Mouse (Mus musculus) heart, embryonic 15.5 days (tissue): ENCODE results near the gene Fcgrt. TPM values are rescaled to one million over a fixed set of nuclear protein-coding genes. Genes with fewer than 3 reads are reported as not detected.
"Not testable (repeated sequence)": the region's sequence is repeated elsewhere in the genome, so short reads cannot be mapped to it uniquely, and the experiment has no call there.

ENCODE experiments used
- ATAC-seq: fragments of 200-750 bp; cut with Nextera tagmentation; replicated peaks from 2 replicates; pipeline ENCODE4 v1.8.0; 2017; ENCODE audit warnings: low read depth, moderate TSS enrichment; ENCODE audit not compliant: insufficient number of reproducible peaks, insufficient read depth, low FRiP score
- H3K27ac ChIP-seq: fragments of 300-500 bp; sonication (generic); 2 replicates; pipeline ENCODE4 v1.5.1; 2015; ENCODE audit warnings: mild to moderate bottlenecking, inconsistent platforms
- H3K27me3 ChIP-seq: fragments of 300-500 bp; sonication (generic); 2 replicates; pipeline ENCODE4 v1.6.1; 2015; ENCODE audit warnings: inconsistent platforms
- H3K36me3 ChIP-seq: fragments of 300-500 bp; sonication (generic); 2 replicates; pipeline ENCODE4 v1.6.1; 2015; ENCODE audit warnings: mild to moderate bottlenecking, inconsistent platforms
- H3K4me1 ChIP-seq: fragments of 300-500 bp; sonication (generic); replicated peaks from 2 replicates; pipeline ENCODE4 v1.6.1; 2015; ENCODE audit warnings: inconsistent platforms
- H3K4me2 ChIP-seq: fragments of 300-500 bp; sonication (generic); 2 replicates; pipeline ENCODE4 v1.6.1; 2015; ENCODE audit warnings: inconsistent platforms, mild to moderate bottlenecking, moderate library complexity
- H3K4me3 ChIP-seq: fragments of 300-500 bp; sonication (generic); 2 replicates; pipeline ENCODE4 v1.5.1; 2015; ENCODE audit warnings: mild to moderate bottlenecking, inconsistent platforms
- H3K9ac ChIP-seq: fragments of 300-500 bp; sonication (generic); 2 replicates; pipeline ENCODE4 v1.6.1; 2015; ENCODE audit warnings: mild to moderate bottlenecking, inconsistent platforms
- H3K9me3 ChIP-seq: fragments of 300-500 bp; sonication (generic); replicated peaks from 2 replicates; pipeline ENCODE4 v1.6.1; 2016; ENCODE audit warnings: inconsistent platforms
- WGBS: fragments of 180-500 bp; shearing (Covaris S2); methylation state at CpG from one replicate; pipeline ENCODE4 v1.1.7; 2015; ENCODE audit warnings: mixed read lengths; 5-methylcytosine and 5-hydroxymethylcytosine counted together
- polyA plus RNA-seq: library from polyadenylated mRNA; unstranded; fragments of >200 nt; fragmentation: Nextera tagmentation; extraction: Ambion mirVana; gene quantifications from 2 replicates; pipeline ENCODE4 v1.2.1, GENCODE M21; 2015

Gene Fcgrt
- polyA plus RNA-seq, 1 experiment from 2014 or later, result 52.5 TPM

GRCm38 (mm10) chr7:45122561-45123185 lies 19.0 kb upstream of the Fcgrt start:
- no peak for ATAC-seq
- Histone ChIP-seq H3K27ac (peak overlapping the region; percentile 82; the same call in 1 of the 2 replicates), H3K36me3 (peaks cover 74% of the 10 kb centered on the region)

GRCm38 (mm10) chr7:45121966-45122365 lies 18.3 kb upstream of the Fcgrt start:
- peak overlapping the region; percentile 36; the same call in 1 of the 2 replicates for H3K9ac ChIP-seq

More at GRCm38 (mm10) chr7:45122561-45123185, 19.0 kb upstream of the Fcgrt start:
- H3K9me3 ChIP-seq, result no peaks in the 10 kb centered on the region
- H3K9ac ChIP-seq, result peak overlapping the region; percentile 94
- no peaks in the 10 kb centered on the region for H3K27me3 ChIP-seq
- peak overlapping the region; percentile 75 for H3K4me2 ChIP-seq
- peak overlapping the region; percentile 85 for H3K4me3 ChIP-seq
- H3K4me1 ChIP-seq, result peaks cover 50% of the 10 kb centered on the region
- 79% methylated on average over 15 of the region's 15 CpGs for WGBS

GRCm38 (mm10) chr7:45121404-45121803 lies 17.8 kb upstream of the Fcgrt start:
- WGBS, result 45% methylated on average over 8 of the region's 8 CpGs
- Histone ChIP-seq H3K9ac (no peak overlapping the region; the same call in 1 of the 2 replicates), H3K9me3 (no peaks in the 10 kb centered on the region), H3K4me2 (peak overlapping the region; percentile 37), H3K27ac (peak overlapping the region; percentile 40), H3K4me3 (peak overlapping the region; percentile 12; the same call in 1 of the 2 replicates), H3K36me3 (peaks cover 62% of the 10 kb centered on the region), H3K4me1 (peaks cover 39% of the 10 kb centered on the region), H3K27me3 (no peaks in the 10 kb centered on the region)
- ATAC-seq, result no peak

More at GRCm38 (mm10) chr7:45121966-45122365, 18.3 kb upstream of the Fcgrt start:
- ATAC-seq, result no peak
- Histone ChIP-seq H3K9me3 (no peaks in the 10 kb centered on the region), H3K4me3 (peak overlapping the region; percentile 12; the same call in 1 of the 2 replicates), H3K36me3 (peaks cover 68% of the 10 kb centered on the region), H3K4me1 (peaks cover 44% of the 10 kb centered on the region), H3K27me3 (no peaks in the 10 kb centered on the region), H3K4me2 (peak overlapping the region; percentile 37), H3K27ac (peak overlapping the region; percentile 40)

GRCm38 (mm10) chr7:45119780-45120709 lies 16.4 kb upstream of the Fcgrt start:
- H3K9me3 ChIP-seq, result no peaks in the 10 kb centered on the region
- H3K4me3 ChIP-seq, result no peak overlapping the region
- H3K4me2 ChIP-seq, result no peak overlapping the region
- no peak overlapping the region for H3K9ac ChIP-seq
- 75% methylated on average over 5 of the region's 5 CpGs for WGBS
- ATAC-seq, result no peak
- H3K36me3 ChIP-seq, result peaks cover 48% of the 10 kb centered on the region
- no peak overlapping the region for H3K27ac ChIP-seq
- no peaks in the 10 kb centered on the region for H3K27me3 ChIP-seq
- H3K4me1 ChIP-seq, result peaks cover 28% of the 10 kb centered on the region

GRCm38 (mm10) chr7:45118336-45118735 lies 14.7 kb upstream of the Fcgrt start:
- H3K4me2 ChIP-seq, result no peak overlapping the region
- peaks cover 26% of the 10 kb centered on the region for H3K4me1 ChIP-seq
- H3K36me3 ChIP-seq, result peaks cover 43% of the 10 kb centered on the region
- no peak overlapping the region for H3K4me3 ChIP-seq
- no peak overlapping the region for H3K27ac ChIP-seq
- H3K9ac ChIP-seq, result no peak overlapping the region
- H3K9me3 ChIP-seq, result no peaks in the 10 kb centered on the region
- 85% methylated on average over 6 of the region's 6 CpGs for WGBS
- no peak for ATAC-seq
- no peaks in the 10 kb centered on the region for H3K27me3 ChIP-seq

GRCm38 (mm10) chr7:45117566-45117965 lies 13.9 kb upstream of the Fcgrt start:
- no peak for ATAC-seq
- Histone ChIP-seq H3K9me3 (no peaks in the 10 kb centered on the region), H3K4me1 (peaks cover 21% of the 10 kb centered on the region), H3K27ac (no peak overlapping the region), H3K36me3 (peaks cover 37% of the 10 kb centered on the region), H3K4me3 (no peak overlapping the region), H3K9ac (no peak overlapping the region), H3K27me3 (no peaks in the 10 kb centered on the region), H3K4me2 (no peak overlapping the region)
- 79% methylated on average over 8 of the region's 8 CpGs for WGBS

GRCm38 (mm10) chr7:45113476-45113875 lies 9.8 kb upstream of the Fcgrt start:
- Histone ChIP-seq H3K36me3 (no peaks in the 10 kb centered on the region), H3K4me2 (no peak overlapping the region), H3K27me3 (no peaks in the 10 kb centered on the region), H3K27ac (no peak overlapping the region), H3K9me3 (no peaks in the 10 kb centered on the region), H3K4me1 (peaks cover 8% of the 10 kb centered on the region), H3K4me3 (no peak overlapping the region), H3K9ac (no peak overlapping the region)
- ATAC-seq, result no peak
- WGBS, result 22% methylated on average over 2 of the region's 2 CpGs

- H3K9ac ChIP-seq, result no peak overlapping the region
- no peak overlapping the region for H3K4me3 ChIP-seq
- H3K36me3 ChIP-seq, result no peaks in the 10 kb centered on the region
- 46% methylated on average over 3 of the region's 3 CpGs for whole genome bisulfite sequencing
- H3K4me1 ChIP-seq, result peaks cover 8% of the 10 kb centered on the region
- H3K9me3 ChIP-seq, result no peaks in the 10 kb centered on the region
- no peak for ATAC-seq
- H3K27me3 ChIP-seq, result no peaks in the 10 kb centered on the region
- no peak overlapping the region for H3K4me2 ChIP-seq
- H3K27ac ChIP-seq, result no peak overlapping the region
Observed at GRCm38 (mm10) chr7:45112529-45112928, 8.9 kb upstream of the Fcgrt start.

GRCm38 (mm10) chr7:45111940-45112339 lies 8.3 kb upstream of the Fcgrt start:
- ATAC-seq, result no peak
- no peaks in the 10 kb centered on the region for H3K36me3 ChIP-seq
- H3K27ac ChIP-seq, result no peak overlapping the region
- no peak overlapping the region for H3K9ac ChIP-seq
- H3K4me3 ChIP-seq, result no peak overlapping the region
- peaks cover 8% of the 10 kb centered on the region for H3K4me1 ChIP-seq
- no peak overlapping the region for H3K4me2 ChIP-seq
- H3K9me3 ChIP-seq, result no peaks in the 10 kb centered on the region
- 73% methylated on average over 2 of the region's 2 CpGs for WGBS
- H3K27me3 ChIP-seq, result no peaks in the 10 kb centered on the region

- not testable (repeated sequence) for H3K27me3 ChIP-seq, H3K4me2 ChIP-seq, H3K9ac ChIP-seq, H3K36me3 ChIP-seq, H3K27ac ChIP-seq, H3K4me3 ChIP-seq, H3K4me1 ChIP-seq, H3K9me3 ChIP-seq, ATAC-seq
- WGBS, result 83% methylated on average over 4 of the region's 4 CpGs
Observed at GRCm38 (mm10) chr7:45110089-45110488, 6.4 kb upstream of the Fcgrt start.

GRCm38 (mm10) chr7:45107052-45107645 lies 3.5 kb upstream of the Fcgrt start:
- Histone ChIP-seq H3K27me3 (no peaks in the 10 kb centered on the region), H3K9ac (no peak overlapping the region), H3K4me3 (no peak overlapping the region), H3K9me3 (no peaks in the 10 kb centered on the region), H3K27ac (no peak overlapping the region), H3K36me3 (no peaks in the 10 kb centered on the region), H3K4me1 (peaks cover 22% of the 10 kb centered on the region), H3K4me2 (no peak overlapping the region)
- WGBS, result 52% methylated on average over 5 of the region's 5 CpGs
- ATAC-seq, result no peak
